Mouse (Mus musculus): ENCODE measurements around the gene Il17d. TPM values are rescaled to one million over a fixed set of nuclear protein-coding genes. Genes with fewer than 3 reads are reported as not detected.

Gene Il17d
- polyA plus RNA-seq (2017; shearing (Covaris generic)): not detected

GRCm38 (mm10) chr14:57524671-57525387 is at the start of gene Il17d:
Gene Il17d (plus strand): TSS chr14:57524777.

DNA sequence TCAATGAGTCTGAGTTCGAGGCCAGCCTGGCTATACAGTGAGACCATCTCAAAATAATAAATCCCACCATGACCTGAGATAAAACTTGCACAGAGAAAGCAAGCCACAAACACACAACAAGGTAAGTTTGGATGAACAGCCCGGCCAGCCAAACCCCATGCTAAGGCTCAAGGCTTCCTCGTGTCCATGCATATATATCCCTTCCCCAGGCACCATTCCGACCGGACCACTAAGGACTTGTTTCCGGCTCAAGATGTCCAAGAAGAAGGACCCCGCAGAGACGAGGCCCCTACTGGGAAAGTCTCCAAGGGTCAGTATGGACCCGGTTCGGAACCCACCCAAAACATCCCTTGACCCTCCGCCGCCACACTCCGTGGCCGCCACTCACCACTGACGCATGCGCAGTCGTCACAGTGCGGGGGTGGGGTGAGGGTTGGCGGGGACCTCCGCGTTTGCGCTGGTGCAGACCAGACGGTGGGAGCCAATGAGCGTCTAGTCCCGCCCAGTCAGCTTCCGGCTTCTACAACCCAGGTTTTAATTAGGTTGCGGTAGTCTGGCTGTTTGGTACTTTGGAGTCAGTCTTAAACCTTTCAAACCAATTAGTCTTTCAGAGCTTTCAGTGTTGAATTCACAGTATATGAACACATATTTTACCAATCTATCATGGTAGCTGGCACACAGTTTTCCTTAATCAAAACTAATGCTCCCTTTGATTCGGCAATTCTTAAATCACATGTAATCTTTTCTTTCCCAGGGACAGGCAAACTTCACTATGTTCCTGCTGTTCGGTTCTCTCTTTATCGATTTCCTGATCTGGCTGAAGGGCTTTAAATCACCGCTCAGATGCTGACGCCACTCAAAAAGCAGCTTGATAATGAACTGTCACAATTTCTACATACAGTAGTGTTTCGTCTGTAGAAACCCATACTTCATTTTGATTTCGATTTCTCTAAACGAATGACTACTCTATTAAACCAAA is 46.9 kb downstream of the Il17d start, which contains the start of gene Eef1akmt1:
Gene Eef1akmt1 (minus strand): TSS at position 458 of the 979 bp plus-strand sequence.

Other genes starting within 250 kb of the Il17d start
- gene Cryl1, start 126.2 kb upstream of the Il17d start, polyA plus RNA-seq (2017; shearing (Covaris generic)): 38.0 TPM
- 3.3 TPM for gene Ift88, start 100.7 kb upstream of the Il17d start, polyA plus RNA-seq (2017; shearing (Covaris generic))
- 134 TPM for gene Eef1akmt1, start 46.8 kb downstream of the Il17d start, polyA plus RNA-seq (2017; shearing (Covaris generic))
- gene Xpo4, start 140.7 kb downstream of the Il17d start, polyA plus RNA-seq (2017; shearing (Covaris generic)): 46.6 TPM
- gene Gm49361, start 221.3 kb downstream of the Il17d start, polyA plus RNA-seq (2017; shearing (Covaris generic)): not detected
- 12.1 TPM for gene Lats2, start 233.6 kb downstream of the Il17d start, polyA plus RNA-seq (2017; shearing (Covaris generic))